Mouse (Mus musculus) CH12.LX (cell line): Measurements from ENCODE around the gene Ccdc96. TPM values are rescaled to one million over a fixed set of nuclear protein-coding genes. Genes with fewer than 3 reads are reported as not detected.
A peak's percentile ranks its signal among the peaks of the same experiment; 100 is the strongest.

Experiments used
- DNase-seq: peaks from one replicate; pipeline ENCODE4 v3.0.0-alpha.2; 2013; ENCODE audit errors: extremely low read depth
- H3K27ac ChIP-seq: 2 replicates; pipeline ENCODE4 v1.5.1; 2012; ENCODE audit warnings: low read depth, mild to moderate bottlenecking, control low read depth, moderate library complexity; ENCODE audit not compliant: insufficient read depth
- H3K27me3 ChIP-seq: replicated peaks from 2 replicates; pipeline ENCODE3; 2012; ENCODE audit warnings: inconsistent platforms
- H3K36me3 ChIP-seq, 2 experiments: replicated peaks in 1 of 2; 2 replicates each; pipeline versions ENCODE3 to v1.6.1; 2012; ENCODE audit warnings: inconsistent platforms in 1 of 2, low read length in 1 of 2, mild to moderate bottlenecking in 1 of 2, mixed read lengths in 1 of 2, moderate library complexity in 1 of 2; ENCODE audit not compliant: control insufficient read depth in 1 of 2, insufficient read depth in 1 of 2
- H3K4me1 ChIP-seq, 2 experiments: 2 replicates each; pipeline ENCODE4 v1.6.1; 2012; ENCODE audit warnings: inconsistent platforms in 1 of 2, moderate library complexity in 1 of 2; ENCODE audit not compliant: insufficient read depth in 2 of 2, control insufficient read depth in 1 of 2
- H3K4me2 ChIP-seq: 2 replicates; pipeline ENCODE4 v1.6.1; 2012; ENCODE audit warnings: low read depth, mild to moderate bottlenecking, control low read depth; ENCODE audit not compliant: poor library complexity, insufficient read depth, severe bottlenecking
- H3K4me3 ChIP-seq, 3 experiments: fragments of 150-350 bp in 1 of 3; sonication (generic) in 1 of 3; replicated peaks in 1 of 3; 2 replicates each; pipeline versions ENCODE3 to v1.5.1; 2011 to 2012; ENCODE audit warnings: low read depth in 2 of 3, low read length in 2 of 3, mild to moderate bottlenecking in 2 of 3, moderate library complexity in 2 of 3, control low read depth in 1 of 3, improper control_type of control experiment in 1 of 3, inconsistent platforms in 1 of 3, mixed read lengths in 1 of 3; ENCODE audit not compliant: poor library complexity in 1 of 3
- H3K79me2 ChIP-seq: replicated peaks from 2 replicates; pipeline ENCODE4 v1.6.1; 2012; ENCODE audit warnings: mild to moderate bottlenecking, moderate library complexity; ENCODE audit not compliant: control insufficient read depth, poor library complexity, insufficient read depth, severe bottlenecking; ENCODE audit errors: extremely low read depth
- H3K9ac ChIP-seq: 2 replicates; pipeline ENCODE4 v1.6.1; 2012; ENCODE audit warnings: low read depth, mild to moderate bottlenecking, control low read depth, moderate library complexity; ENCODE audit not compliant: insufficient read depth
- H3K9me3 ChIP-seq: replicated peaks from 2 replicates; pipeline ENCODE3; 2012; ENCODE audit warnings: low read length, inconsistent platforms, mixed read lengths
- CHD2 ChIP-seq: IDR thresholded peaks from 2 replicates; pipeline ENCODE4 v1.6.1; 2011; ENCODE audit warnings: low read length, improper control_type of control experiment
- CTCF ChIP-seq, 2 experiments: IDR thresholded peaks in 1 of 2; conservative IDR thresholded peaks in 1 of 2; 2 replicates each; pipeline ENCODE4 v1.5.1; 2011 to 2012; ENCODE audit warnings: low read depth in 2 of 2, low read length in 2 of 2, improper control_type of control experiment in 1 of 2, inconsistent platforms in 1 of 2, mild to moderate bottlenecking in 1 of 2, moderate library complexity in 1 of 2
- E2F4 ChIP-seq: IDR thresholded peaks from 2 replicates; pipeline ENCODE4 v1.6.1; 2011; ENCODE audit warnings: low read depth, low read length, improper control_type of control experiment; ENCODE audit not compliant: insufficient replicate concordance
- GABPA ChIP-seq: IDR thresholded peaks from 2 replicates; pipeline ENCODE4 v1.6.1; 2012; ENCODE audit warnings: low read depth, low read length, improper control_type of control experiment, inconsistent platforms; ENCODE audit not compliant: insufficient replicate concordance
- JUN ChIP-seq: IDR thresholded peaks from 2 replicates; pipeline ENCODE4 v1.6.1; 2011; ENCODE audit warnings: low read depth, mild to moderate bottlenecking, low read length, improper control_type of control experiment, moderate library complexity; ENCODE audit not compliant: insufficient read depth
- MAZ ChIP-seq: IDR thresholded peaks from 2 replicates; pipeline ENCODE4 v1.6.1; 2012; ENCODE audit warnings: low read depth, mild to moderate bottlenecking, inconsistent platforms, low read length, improper control_type of control experiment, moderate library complexity
- MXI1 ChIP-seq: IDR thresholded peaks from 2 replicates; pipeline ENCODE4 v1.6.1; 2011; ENCODE audit warnings: mild to moderate bottlenecking, low read depth, low read length, improper control_type of control experiment
- MYC ChIP-seq: IDR thresholded peaks from 2 replicates; pipeline ENCODE4 v1.6.1; 2011; ENCODE audit warnings: low read depth, mild to moderate bottlenecking, improper control_type of control experiment, low read length
- NRF1 ChIP-seq: IDR thresholded peaks from 2 replicates; pipeline ENCODE4 v1.6.1; 2014; ENCODE audit warnings: low read depth, mild to moderate bottlenecking, inconsistent platforms, low read length, improper control_type of control experiment, moderate library complexity
- PAX5 ChIP-seq: IDR thresholded peaks from 2 replicates; pipeline ENCODE4 v1.6.1; 2012; ENCODE audit warnings: low read length, inconsistent platforms, mixed read lengths
- POLR2A ChIP-seq: IDR thresholded peaks from 2 replicates; pipeline ENCODE4 v1.6.1; 2011; ENCODE audit warnings: low read depth, mild to moderate bottlenecking, improper control_type of control experiment, low read length
- POLR2AphosphoS2 ChIP-seq: IDR thresholded peaks from 2 replicates; pipeline ENCODE4 v1.6.1; 2011; ENCODE audit warnings: low read depth, low read length, improper control_type of control experiment
- RAD21 ChIP-seq: IDR thresholded peaks from 2 replicates; pipeline ENCODE4 v1.6.1; 2011; ENCODE audit warnings: low read depth, mild to moderate bottlenecking, low read length, improper control_type of control experiment, moderate library complexity
- RCOR1 ChIP-seq: conservative IDR thresholded peaks from 2 replicates; pipeline ENCODE4 v1.6.1; 2012; ENCODE audit warnings: low read depth, mild to moderate bottlenecking, inconsistent platforms, low read length, improper control_type of control experiment
- USF1 ChIP-seq: IDR thresholded peaks from 2 replicates; pipeline ENCODE4 v1.6.1; 2014; ENCODE audit warnings: low read depth, mild to moderate bottlenecking, inconsistent platforms, low read length, improper control_type of control experiment
- ZKSCAN1 ChIP-seq: IDR thresholded peaks from 2 replicates; pipeline ENCODE4 v1.6.1; 2012; ENCODE audit warnings: low read depth, inconsistent platforms, low read length, improper control_type of control experiment, borderline replicate concordance
- ZMIZ1 ChIP-seq: IDR thresholded peaks from 2 replicates; pipeline ENCODE4 v1.6.1; 2012; ENCODE audit warnings: low read depth, mild to moderate bottlenecking, inconsistent platforms, low read length, improper control_type of control experiment
- ZNF384 ChIP-seq: IDR thresholded peaks from 2 replicates; pipeline ENCODE4 v1.6.1; 2012; ENCODE audit warnings: low read depth, low read length, improper control_type of control experiment, inconsistent platforms
- dilution Hi-C: fragments of 300-500 bp; cut with MboI; formaldehyde crosslinking; loops from 2 replicates; pipeline ENCODE4 v1.14.3; 2020; ENCODE audit warnings: low sequenced_read_pairs; ENCODE audit not compliant: extremely low pct_unique_long_range_greater_than_20kb, extremely low pct_ligation_motif_present
- in situ Hi-C: fragments of 300-500 bp; cut with MboI; formaldehyde crosslinking; loops from 3 replicates; pipeline ENCODE4 v1.14.3; 2019; ENCODE audit warnings: low sequenced_read_pairs, low pct_ligation_motif_present, low pct_unique_long_range_greater_than_20kb, mixed read lengths
- polyA plus RNA-seq: library from polyadenylated mRNA; unstranded; fragments of >175 nt; gene quantifications from 2 replicates; pipeline ENCODE4 v1.2.1, GENCODE M21; 2012; ENCODE audit warnings: low read depth; ENCODE audit not compliant: insufficient read length
- total RNA-seq, 2 experiments: library from RNA; depleted of rRNA; stranded (reverse); fragments of 300-350 nt in 1 of 2; fragments of >200 nt in 1 of 2; gene quantifications; 2 replicates each; pipeline ENCODE4 v1.2.3; 2012 to 2014

Ccdc96 gene
- total and polyA plus RNA-seq, 3 experiments: 0.26 to 0.41 (median 0.34) TPM

- DNase-seq: no peak
- H3K36me3 ChIP-seq: peaks cover 5 to 59% of the 10 kb centered on the region in 2 experiments
- peaks cover 19 to 56% of the 10 kb centered on the region in 2 experiments for H3K4me1 ChIP-seq
- peaks cover 12% of the 10 kb centered on the region for H3K79me2 ChIP-seq
- no peak overlapping the region for H3K4me2 ChIP-seq
- no peak for TF ChIP-seq MXI1
- no peak for TF ChIP-seq MYC
- TF ChIP-seq JUN: no peak
- no peak for TF ChIP-seq POLR2A
- no peak for TF ChIP-seq NRF1
- no peak overlapping the region for H3K27ac ChIP-seq
- H3K9me3 ChIP-seq: no peaks in the 10 kb centered on the region
- no peak overlapping the region for H3K9ac ChIP-seq
- no peaks in the 10 kb centered on the region for H3K27me3 ChIP-seq
- dilution Hi-C loops (no loop called here), in situ Hi-C loops (loop anchor here (5.0 kb wide), 2 partner anchors 102 to 262 kb away; no protein-coding TSS in a partner anchor)
- no peak overlapping the region for H3K4me3 ChIP-seq
These were observed 4.0 kb upstream of the Ccdc96 start for GRCm38 (mm10) chr5:36480398-36480797.

- Histone ChIP-seq H3K4me1 (peaks cover 19 to 56% of the 10 kb centered on the region in 2 experiments), H3K27ac (no peak overlapping the region), H3K79me2 (peaks cover 12% of the 10 kb centered on the region), H3K36me3 (peaks cover 4 to 54% of the 10 kb centered on the region in 2 experiments), H3K4me3 (no peak overlapping the region), H3K27me3 (no peaks in the 10 kb centered on the region), H3K9ac (no peak overlapping the region), H3K4me2 (no peak overlapping the region), H3K9me3 (no peaks in the 10 kb centered on the region)
- DNase-seq: peak; percentile 32
- dilution Hi-C loops (no loop called here), in situ Hi-C loops (loop anchor here (5.0 kb wide), 2 partner anchors 101 to 261 kb away; no protein-coding TSS in a partner anchor)
- TF ChIP-seq RCOR1 (no peak), ZNF384 (no peak), NRF1 (no peak), ZKSCAN1 (no peak), MAZ (no peak), MYC (no peak), ZMIZ1 (no peak), PAX5 (no peak), CTCF (conservative IDR thresholded peaks at IDR 0.05 in 1 of 2, IDR thresholded peaks at IDR 0.05 in 1 of 2; ENCODE audit: low read depth in 2 of 2, low read length in 2 of 2) (peak in 1 of 2 experiments; percentile 55; a peak in 2 of 4 replicates), CHD2 (no peak), POLR2A (no peak), USF1 (no peak), E2F4 (no peak), GABPA (no peak), RAD21 (peak; percentile 7), POLR2AphosphoS2 (no peak)
These were observed 3.3 kb upstream of the Ccdc96 start for GRCm38 (mm10) chr5:36481114-36481513.
